ENCODE assay signal across 21 mouse cellular contexts in genomic region chr12:111833457-111833856, GRCm38 (mm10). TPM values are rescaled to one million over a fixed set of nuclear protein-coding genes. Genes with fewer than 3 reads are reported as not detected.
DNase-seq lines count a peak whose midpoint lies in the region; ATAC-seq and TF ChIP-seq lines count a peak whose summit lies in the region.
"Had no signal": no experiment of that assay in that cellular context is flagged by ENCODE, and none has a peak within 500 bp of the region (broad histone marks: within the 10 kb centered on the region; RNA-seq: fewer than 3 reads in every experiment).

No protein-coding gene starts in this region.

- peak overlapping the region; percentile 57 for H3K4me2 ChIP-seq in liver, embryonic 14.5 days (ENCODE audit: low read depth)
- H3K4me2 ChIP-seq in myocyte (ENCODE audit: low read depth) = no peak overlapping the region
- H3K4me2 ChIP-seq: embryonic facial prominence, embryonic 13.5 days; heart, embryonic 13.5 days; midbrain, embryonic 13.5 days had no signal

- no peaks in the 10 kb centered on the region for H3K27me3 ChIP-seq in megakaryocyte, embryonic 14.5 days (replicated peaks)
- no peaks in the 10 kb centered on the region for H3K27me3 ChIP-seq in erythroblast, embryonic 14.5 days (ENCODE audit: control insufficient read depth)
- no peaks in the 10 kb centered on the region for H3K27me3 ChIP-seq in liver, embryonic 14.5 days (ENCODE audit: control insufficient read depth, insufficient read depth, low read length)
- H3K27me3 ChIP-seq in myocyte (ENCODE audit: control insufficient read depth, insufficient read depth, insufficient read length) = no peaks in the 10 kb centered on the region
- H3K27me3 ChIP-seq: embryonic facial prominence, embryonic 13.5 days; heart, embryonic 13.5 days; midbrain, embryonic 13.5 days had no signal

- DNase-seq in liver, embryonic 14.5 days (ENCODE audit: low read depth in 3 of 3, low spot score in 3 of 3) = peak in 2 of 3 experiments; percentile 59 to 60
- DNase-seq in left cerebral cortex, adult 8-10 months (ENCODE audit: low spot score in 2 of 2) = no peak
- DNase-seq in adrenal gland, postnatal 25 days = no peak
- DNase-seq: cerebellum, adult 8-10 months; cerebellum, postnatal 36 days; embryo, embryonic 11 days; gastrocnemius, postnatal 14 days; heart, adult 18-20 months; heart, postnatal 14 days; thymus, postnatal 25 days had no signal

- peaks cover 4% of the 10 kb centered on the region; the same call in 1 of the 2 replicates for H3K4me1 ChIP-seq in megakaryocyte, embryonic 14.5 days
- peaks cover 58% of the 10 kb centered on the region for H3K4me1 ChIP-seq in erythroblast, embryonic 14.5 days (ENCODE audit: control insufficient read depth)
- H3K4me1 ChIP-seq in liver, embryonic 14.5 days (replicated peaks; ENCODE audit: control insufficient read depth in 2 of 2, insufficient read depth in 2 of 2, low read length in 1 of 2) = peaks cover 16 to 24% of the 10 kb centered on the region in 2 experiments
- H3K4me1 ChIP-seq: embryonic facial prominence, embryonic 13.5 days; heart, embryonic 13.5 days had no signal

- peak overlapping the region; percentile 40 for H3K9ac ChIP-seq in liver, embryonic 14.5 days (replicated peaks)
- H3K9ac ChIP-seq: embryonic facial prominence, embryonic 13.5 days; heart, embryonic 13.5 days; midbrain, embryonic 13.5 days had no signal

- H3K36me3 ChIP-seq in megakaryocyte, embryonic 14.5 days (replicated peaks; ENCODE audit: low read length) = peaks cover 100% of the 10 kb centered on the region
- peaks cover 98% of the 10 kb centered on the region for H3K36me3 ChIP-seq in erythroblast, embryonic 14.5 days (ENCODE audit: control insufficient read depth)
- H3K36me3 ChIP-seq in liver, embryonic 14.5 days (replicated peaks; ENCODE audit: control insufficient read depth, insufficient read depth, low read depth) = peaks cover 15% of the 10 kb centered on the region
- peaks cover 18% of the 10 kb centered on the region for H3K36me3 ChIP-seq in myocyte (ENCODE audit: control insufficient read depth, insufficient read depth)

- peak; percentile 60; the same call in 1 of the 2 replicates for TF ChIP-seq EP300 in liver, embryonic 14.5 days (IDR thresholded peaks at IDR 0.05; ENCODE audit: low read depth)

- no peak for TF ChIP-seq POLR2A in myocyte (IDR thresholded peaks at IDR 0.05; ENCODE audit: insufficient read length, low read depth)

- WGBS in liver, embryonic 14.5 days (ENCODE audit: insufficient replicate concordance) = 24% methylated on average over 10 of the region's 10 CpGs

- no peak for ATAC-seq in megakaryocyte, adult 5-6 weeks (ENCODE audit: poor library complexity, severe bottlenecking)
- ATAC-seq in liver, embryonic 14.5 days (ENCODE audit: insufficient read depth) = peak; percentile 91
- ATAC-seq: forebrain, embryonic 16.5 days; hindbrain, postnatal 0 days; intestine, embryonic 16.5 days; midbrain, embryonic 13.5 days had no signal

- no peaks in the 10 kb centered on the region for H3K79me2 ChIP-seq in myocyte (ENCODE audit: control insufficient read depth, insufficient read depth)

- peak overlapping the region; percentile 21 for H3K4me3 ChIP-seq in megakaryocyte, embryonic 14.5 days (replicated peaks)
- H3K4me3 ChIP-seq in erythroblast, embryonic 14.5 days (replicated peaks) = peak overlapping the region; percentile 57
- H3K4me3 ChIP-seq in liver, embryonic 14.5 days (ENCODE audit: insufficient read depth in 1 of 2, low read depth in 2 of 2, low read length in 2 of 2) = peak overlapping the region; percentile 31 to 33
- no peak overlapping the region for H3K4me3 ChIP-seq in myocyte
- H3K4me3 ChIP-seq: embryonic facial prominence, embryonic 13.5 days; heart, embryonic 13.5 days; midbrain, embryonic 13.5 days had no signal

- H3ac ChIP-seq in myocyte (ENCODE audit: control insufficient read depth, insufficient read length) = no peak overlapping the region

- peak overlapping the region; percentile 77 for H3K27ac ChIP-seq in liver, embryonic 14.5 days
- H3K27ac ChIP-seq: embryonic facial prominence, embryonic 13.5 days; heart, embryonic 13.5 days; hindbrain, postnatal 0 days; macrophage; midbrain, embryonic 13.5 days had no signal

- no peak for TF ChIP-seq CTCF in liver, embryonic 14.5 days (IDR thresholded peaks at IDR 0.05; ENCODE audit: low read depth)

- H3K9me3 ChIP-seq in megakaryocyte, embryonic 14.5 days = no peaks in the 10 kb centered on the region
- H3K9me3 ChIP-seq in erythroblast, embryonic 14.5 days (ENCODE audit: control insufficient read depth, low read length) = no peaks in the 10 kb centered on the region
- H3K9me3 ChIP-seq in liver, embryonic 14.5 days (ENCODE audit: control insufficient read depth, low read length) = no peaks in the 10 kb centered on the region
- H3K9me3 ChIP-seq: embryonic facial prominence, embryonic 13.5 days; heart, embryonic 13.5 days; midbrain, embryonic 13.5 days had no signal

TF ChIP-seq in myocyte, 11 proteins besides CTCF, POLR2A, EP300 and RAD21:
- TF ChIP-seq POLR2AphosphoS2 (IDR thresholded peaks at IDR 0.05; ENCODE audit: insufficient read length, low read depth) (peak; percentile 15), REST (IDR thresholded peaks at IDR 0.05; ENCODE audit: insufficient read depth, insufficient read length) (no peak)
TF ChIP-seq in myocyte: peak in this region for 1.

RNA-seq across cellular contexts. Expression of gene Zfyve21, which starts 19.5 kb away (rescaled TPM):
- 15.3 and 16.7 TPM in 2 replicates for polyA plus RNA-seq in megakaryocyte, embryonic 14.5 days (2012; ENCODE audit: insufficient read depth, low replicate concordance)
- 10.5 and 14.8 TPM in 2 replicates for total RNA-seq in megakaryocyte, adult 5-6 weeks (2015)
- 7.4 and 11.0 TPM in 2 replicates for total RNA-seq in megakaryocyte, adult 5-6 weeks (2017)
- 1.7 TPM in 2 replicates for polyA plus RNA-seq in erythroblast, embryonic 14.5 days (2012)
- polyA plus RNA-seq in liver, embryonic 14.5 days (2012; rRNA removed) = 35.3 and 38.4 TPM in 2 replicates
- polyA plus RNA-seq in liver, embryonic 14.5 days (2014; fragmentation: Nextera tagmentation; extraction: Ambion mirVana) = 52.0 and 54.5 TPM in 2 replicates
- polyA plus RNA-seq in myocyte (2012; fragmentation: generic; extraction: Trizol) = 77.7 TPM
- total RNA-seq in left cerebral cortex, adult 8-10 months (2022) = 10 to 100 TPM; 20.3 to 24.5 (median 21.7) TPM
- total RNA-seq in adrenal gland, postnatal 25 days (2021) = 99.4 and 105 TPM in 2 replicates

RNA-seq across cellular contexts. Expression of gene Xrcc3, which starts 19.8 kb away (rescaled TPM):
- polyA plus RNA-seq in megakaryocyte, embryonic 14.5 days (2012; ENCODE audit: insufficient read depth, low replicate concordance) = 2.2 and 3.2 TPM in 2 replicates
- 3.7 and 4.6 TPM in 2 replicates for total RNA-seq in megakaryocyte, adult 5-6 weeks (2015)
- total RNA-seq in megakaryocyte, adult 5-6 weeks (2017) = 3.2 and 3.3 TPM in 2 replicates
- polyA plus RNA-seq in erythroblast, embryonic 14.5 days (2012) = 0.85 and 1.6 TPM in 2 replicates
- polyA plus RNA-seq in liver, embryonic 14.5 days (2012; rRNA removed) = 11.7 and 15.5 TPM in 2 replicates
- 6.6 and 7.5 TPM in 2 replicates for polyA plus RNA-seq in liver, embryonic 14.5 days (2014; fragmentation: Nextera tagmentation; extraction: Ambion mirVana)
- 4.9 TPM for polyA plus RNA-seq in myocyte (2012; fragmentation: generic; extraction: Trizol)
- 1 to 10 TPM; 6.0 to 6.7 (median 6.4) TPM for total RNA-seq in left cerebral cortex, adult 8-10 months (2022)
- 14.7 and 17.7 TPM in 2 replicates for total RNA-seq in adrenal gland, postnatal 25 days (2021)

Comparison
In these comparisons a context has a peak if more than half of its experiments do, and no peak if none do; other contexts are left out.
1. DNase-seq: peak in liver, embryonic 14.5 days (2 of 3); none in left cerebral cortex, adult 8-10 months (0 of 2) and adrenal gland, postnatal 25 days (single experiment).